Mouse (Mus musculus): ENCODE data around the gene Zbtb16.

Gene Zbtb16

GRCm38 (mm10) chr9:48729471-48729870 lies 106.6 kb downstream of the Zbtb16 start:
- DNase-seq (ENCODE audit: low spot score in 2 of 2), result no peak

- no peak for DNase-seq (ENCODE audit: low spot score in 2 of 2)
Measured at GRCm38 (mm10) chr9:48728731-48729123, 107.3 kb downstream of the Zbtb16 start.

- no peak for DNase-seq (ENCODE audit: low spot score in 2 of 2)
Measured at GRCm38 (mm10) chr9:48728083-48728730, 107.8 kb downstream of the Zbtb16 start.

GRCm38 (mm10) chr9:48726341-48726740 lies 109.7 kb downstream of the Zbtb16 start:
- DNase-seq (ENCODE audit: low spot score in 2 of 2), result no peak

GRCm38 (mm10) chr9:48725918-48726317 lies 110.1 kb downstream of the Zbtb16 start:
- no peak for DNase-seq (ENCODE audit: low spot score in 2 of 2)

GRCm38 (mm10) chr9:48725161-48725560 lies 110.9 kb downstream of the Zbtb16 start:
- no peak for DNase-seq (ENCODE audit: low spot score in 2 of 2)

GRCm38 (mm10) chr9:48724733-48725132 lies 111.3 kb downstream of the Zbtb16 start:
- DNase-seq (ENCODE audit: low spot score in 2 of 2), result no peak

GRCm38 (mm10) chr9:48723511-48724304 lies 112.3 kb downstream of the Zbtb16 start:
- no peak for DNase-seq (ENCODE audit: low spot score in 2 of 2)

- DNase-seq (ENCODE audit: low spot score in 2 of 2), result no peak
Measured at GRCm38 (mm10) chr9:48723025-48723424, 113.0 kb downstream of the Zbtb16 start.

GRCm38 (mm10) chr9:48722261-48722920 lies 113.6 kb downstream of the Zbtb16 start:
- no peak for DNase-seq (ENCODE audit: low spot score in 2 of 2)

- DNase-seq (ENCODE audit: low spot score in 2 of 2), result no peak
Measured at GRCm38 (mm10) chr9:48721655-48722054, 114.4 kb downstream of the Zbtb16 start.

GRCm38 (mm10) chr9:48721172-48721571 lies 114.8 kb downstream of the Zbtb16 start:
- no peak for DNase-seq (ENCODE audit: low spot score in 2 of 2)

GRCm38 (mm10) chr9:48720251-48720963 lies 115.6 kb downstream of the Zbtb16 start:
- DNase-seq (ENCODE audit: low spot score in 2 of 2), result no peak

- DNase-seq (ENCODE audit: low spot score in 2 of 2), result no peak
Measured at GRCm38 (mm10) chr9:48719619-48720018, 116.4 kb downstream of the Zbtb16 start.

GRCm38 (mm10) chr9:48716549-48716948 lies 119.5 kb downstream of the Zbtb16 start:
- no peak for DNase-seq (ENCODE audit: low spot score in 2 of 2)

GRCm38 (mm10) chr9:48715042-48715441 lies 121.0 kb downstream of the Zbtb16 start:
- DNase-seq (ENCODE audit: low spot score in 2 of 2), result no peak

- DNase-seq (ENCODE audit: low spot score in 2 of 2), result no peak
Measured at GRCm38 (mm10) chr9:48713779-48714178, 122.2 kb downstream of the Zbtb16 start.

GRCm38 (mm10) chr9:48712985-48713765 lies 122.8 kb downstream of the Zbtb16 start:
- no peak for DNase-seq (ENCODE audit: low spot score in 2 of 2)

- DNase-seq (ENCODE audit: low spot score in 2 of 2), result no peak
Measured at GRCm38 (mm10) chr9:48711826-48712225, 124.2 kb downstream of the Zbtb16 start.

GRCm38 (mm10) chr9:48711296-48711781 lies 124.7 kb downstream of the Zbtb16 start:
- no peak for DNase-seq (ENCODE audit: low spot score in 2 of 2)

Measured in frontal cortex, postnatal 25 days (tissue).